Mouse (Mus musculus) frontal cortex, postnatal 36 days (tissue): Measurements from ENCODE around the gene Pdpk1.

Source experiments
- DNase-seq, 2 experiments: peaks; one replicate each; pipeline ENCODE4 v3.0.0; 2022; ENCODE audit warnings: low spot score in 2 of 2

Gene Pdpk1

GRCm38 (mm10) chr17:24037360-24037759 lies 113.4 kb downstream of the Pdpk1 start:
- no peak for DNase-seq

DNA sequence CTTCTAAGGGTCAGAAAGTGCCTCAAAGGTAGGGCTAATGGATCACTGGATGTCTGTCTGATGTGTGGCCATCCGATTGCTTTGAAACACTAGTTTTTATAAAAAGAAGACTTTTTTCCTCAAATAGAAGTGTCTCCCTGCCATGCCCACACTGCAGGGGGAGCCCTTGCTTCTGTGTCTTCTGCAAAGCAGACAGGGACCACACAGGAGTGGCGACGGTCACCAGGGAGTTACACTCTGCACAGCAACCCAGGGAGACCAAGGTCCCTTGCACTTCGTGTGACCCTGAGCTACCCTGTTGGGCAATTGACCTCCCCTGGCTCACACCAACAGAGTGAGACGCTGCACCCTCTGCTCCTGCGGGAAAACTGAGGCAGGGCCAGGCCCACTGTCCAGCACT lies 113.8 kb downstream of the Pdpk1 start:
- no peak for DNase-seq

GRCm38 (mm10) chr17:24035087-24035486 lies 115.6 kb downstream of the Pdpk1 start:
- no peak for DNase-seq

GRCm38 (mm10) chr17:24030551-24030950 lies 120.2 kb downstream of the Pdpk1 start:
- DNase-seq = no peak

DNA sequence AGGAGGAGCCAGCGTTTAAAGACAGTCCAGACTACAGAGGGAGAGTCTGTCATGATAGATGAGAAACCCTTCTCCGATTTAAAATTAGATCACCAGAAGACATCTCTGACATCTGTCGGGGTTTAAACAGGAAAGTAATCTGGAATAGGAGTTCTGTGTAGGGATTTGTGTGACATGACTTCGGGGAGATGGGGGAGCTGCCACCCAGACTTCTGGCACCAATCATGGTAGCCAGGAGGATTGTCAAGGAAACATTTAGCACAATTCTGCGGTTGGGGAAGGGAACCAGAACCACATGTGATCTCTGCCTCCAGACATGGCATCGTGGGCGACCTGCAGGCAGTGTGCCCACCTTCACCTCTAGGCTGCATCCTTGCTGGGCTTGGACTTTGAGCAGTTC lies 121.2 kb downstream of the Pdpk1 start:
- peak in 1 of 2 experiments; percentile 41 for DNase-seq
